In genomic region chr17:83348056-83348822, GRCm38 (mm10) we compare ENCODE assay signal across 13 mouse cellular contexts. TPM values are rescaled to one million over a fixed set of nuclear protein-coding genes. Genes with fewer than 3 reads are reported as not detected.
DNase-seq lines count a peak whose midpoint lies in the region; ATAC-seq lines count a peak whose summit lies in the region.
"Had no signal": no experiment of that assay in that cellular context is flagged by ENCODE, and none has a peak within 500 bp of the region (broad histone marks: within the 10 kb centered on the region; RNA-seq: fewer than 3 reads in every experiment).

No protein-coding gene starts in this region.

- no peak overlapping the region for H3K9ac ChIP-seq in hindbrain, embryonic 11.5 days (ENCODE audit: low read depth, low read length)
- H3K9ac ChIP-seq: embryonic facial prominence, embryonic 12.5 days; intestine, embryonic 15.5 days; liver, embryonic 14.5 days had no signal

- peaks cover 23% of the 10 kb centered on the region for H3K4me1 ChIP-seq in hindbrain, embryonic 10.5 days (replicated peaks)
- no peaks in the 10 kb centered on the region for H3K4me1 ChIP-seq in hindbrain, embryonic 11.5 days (replicated peaks; ENCODE audit: control insufficient read depth, insufficient read depth, low read length)

- H3K4me2 ChIP-seq in hindbrain, embryonic 11.5 days (replicated peaks; ENCODE audit: low read depth, low read length), result no peak overlapping the region
- H3K4me2 ChIP-seq: embryonic facial prominence, embryonic 12.5 days; intestine, embryonic 15.5 days had no signal

- DNase-seq in hindbrain, embryonic 10.5 days (ENCODE audit: low spot score), result peak; percentile 29
- no peak for DNase-seq in hindbrain, embryonic 11.5 days (ENCODE audit: low spot score)
- DNase-seq in 3T3-L1 (ENCODE audit: low read depth, low spot score) (peak; percentile 30), NIH3T3 (ENCODE audit: low read depth) (peak; percentile 35)
- peak; percentile 93 for DNase-seq in fat pad, adult 2 months (ENCODE audit: extremely low read depth, low read depth, low spot score)
- no peak for DNase-seq in frontal cortex, postnatal 10 days (ENCODE audit: low spot score in 2 of 2)
- DNase-seq in ovary, postnatal 14 days (ENCODE audit: low spot score), result no peak
- DNase-seq: heart, postnatal 36 days; thymus, postnatal 4 days had no signal

- no peaks in the 10 kb centered on the region for H3K36me3 ChIP-seq in hindbrain, embryonic 10.5 days
- H3K36me3 ChIP-seq in hindbrain, embryonic 11.5 days (ENCODE audit: control insufficient read depth, insufficient read depth, low read length), result no peaks in the 10 kb centered on the region
- H3K36me3 ChIP-seq: embryonic facial prominence, embryonic 12.5 days; intestine, embryonic 15.5 days had no signal

- H3K27me3 ChIP-seq in hindbrain, embryonic 10.5 days (ENCODE audit: insufficient read depth, poor library complexity, severe bottlenecking), result no peaks in the 10 kb centered on the region
- H3K27me3 ChIP-seq in hindbrain, embryonic 11.5 days (ENCODE audit: control insufficient read depth, insufficient read depth, low read length), result no peaks in the 10 kb centered on the region
- H3K27me3 ChIP-seq: embryonic facial prominence, embryonic 12.5 days; intestine, embryonic 15.5 days had no signal

- WGBS in hindbrain, embryonic 10.5 days, result 86% methylated on average over 9 of the region's 9 CpGs
- whole genome bisulfite sequencing in hindbrain, embryonic 11.5 days, result 79% methylated on average over 9 of the region's 9 CpGs

- H3K27ac ChIP-seq in hindbrain, embryonic 10.5 days, result peak overlapping the region; percentile 18; the same call in 1 of the 2 replicates
- H3K27ac ChIP-seq in hindbrain, embryonic 11.5 days (ENCODE audit: low read depth, low read length), result no peak overlapping the region
- H3K27ac ChIP-seq: embryonic facial prominence, embryonic 12.5 days; intestine, embryonic 15.5 days; kidney, postnatal 0 days; liver, embryonic 14.5 days had no signal

- H3K9me3 ChIP-seq in hindbrain, embryonic 10.5 days, result 0 out of 2 replicates have a peak, but pooled peaks cover 3% of the 10 kb centered on the region
- H3K9me3 ChIP-seq in hindbrain, embryonic 11.5 days (ENCODE audit: control insufficient read depth, low read length), result no peaks in the 10 kb centered on the region
- H3K9me3 ChIP-seq: embryonic facial prominence, embryonic 12.5 days; intestine, embryonic 15.5 days had no signal

- no peak overlapping the region for H3K4me3 ChIP-seq in hindbrain, embryonic 10.5 days
- no peak overlapping the region for H3K4me3 ChIP-seq in hindbrain, embryonic 11.5 days (ENCODE audit: low read depth, low read length)
- H3K4me3 ChIP-seq: embryonic facial prominence, embryonic 12.5 days; intestine, embryonic 15.5 days had no signal

- ATAC-seq in hindbrain, embryonic 11.5 days (ENCODE audit: low FRiP score), result no peak
- ATAC-seq: intestine, embryonic 15.5 days had no signal

RNA-seq across cellular contexts. Expression of gene Eml4, which starts 2.5 kb away (rescaled TPM):
- 37.6 and 43.6 TPM in 2 replicates for polyA plus RNA-seq in hindbrain, embryonic 10.5 days (2016; fragmentation: Nextera tagmentation; extraction: Ambion mirVana)
- polyA plus RNA-seq in hindbrain, embryonic 11.5 days (2014; fragmentation: Nextera tagmentation; extraction: Ambion mirVana), result 47.1 and 49.0 TPM in 2 replicates

Comparison
In these comparisons a context has a peak if more than half of its experiments do, and no peak if none do; other contexts are left out.
1. DNase-seq: peak in hindbrain, embryonic 10.5 days (single experiment), 3T3-L1 (single experiment), NIH3T3 (single experiment) and fat pad, adult 2 months (single experiment); none in hindbrain, embryonic 11.5 days (single experiment), frontal cortex, postnatal 10 days (0 of 2) and ovary, postnatal 14 days (single experiment).